Mouse (Mus musculus) right cerebral cortex, adult 2 months (tissue): ENCODE results near the gene Urb2.

Source experiments
- DNase-seq, 2 experiments: peaks; one replicate each; pipeline ENCODE4 v3.0.0; 2021 to 2022; ENCODE audit warnings: low spot score in 2 of 2

The Urb2 gene

DNA sequence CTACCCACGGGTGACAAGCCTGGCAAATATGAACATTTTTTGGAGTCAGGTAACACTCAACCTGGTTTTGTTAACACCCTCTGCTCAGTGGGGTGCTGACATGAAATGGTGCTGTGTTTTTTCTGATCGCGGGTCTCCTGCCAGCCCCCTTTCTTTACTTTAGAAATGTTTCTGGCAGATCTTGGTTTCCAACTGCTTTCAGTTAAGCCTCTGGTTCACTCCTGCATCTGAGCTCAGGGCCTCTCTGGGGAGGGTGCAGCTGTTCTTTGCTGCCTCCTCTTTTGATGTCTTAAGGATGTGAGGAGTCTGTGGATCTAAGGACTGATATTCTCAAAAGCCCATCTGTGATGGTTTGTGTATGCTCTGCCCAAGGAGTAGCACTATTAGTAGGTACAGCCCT, 55.1 kb downstream of the Urb2 start:
- no peak for DNase-seq

DNA sequence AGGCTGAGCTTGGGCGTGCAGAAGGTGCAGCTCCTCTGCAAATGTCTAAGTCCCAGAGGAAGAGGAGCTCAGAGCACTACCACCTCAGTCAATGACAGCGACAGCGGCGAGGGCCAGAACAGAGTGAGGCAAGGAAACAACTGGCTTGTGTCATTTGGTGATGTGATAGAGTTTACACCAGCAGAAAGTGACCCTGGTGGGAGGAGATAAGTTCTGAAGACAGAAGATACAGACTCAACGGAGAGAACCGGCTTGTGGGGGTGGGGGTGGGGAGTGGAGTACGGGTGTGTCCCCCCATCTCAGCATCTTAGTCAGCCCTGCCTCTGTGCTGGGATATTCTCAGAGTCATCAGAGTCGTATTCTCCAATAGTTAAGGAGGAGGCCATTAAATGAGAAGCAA, 56.1 kb downstream of the Urb2 start:
- DNase-seq = no peak

DNA sequence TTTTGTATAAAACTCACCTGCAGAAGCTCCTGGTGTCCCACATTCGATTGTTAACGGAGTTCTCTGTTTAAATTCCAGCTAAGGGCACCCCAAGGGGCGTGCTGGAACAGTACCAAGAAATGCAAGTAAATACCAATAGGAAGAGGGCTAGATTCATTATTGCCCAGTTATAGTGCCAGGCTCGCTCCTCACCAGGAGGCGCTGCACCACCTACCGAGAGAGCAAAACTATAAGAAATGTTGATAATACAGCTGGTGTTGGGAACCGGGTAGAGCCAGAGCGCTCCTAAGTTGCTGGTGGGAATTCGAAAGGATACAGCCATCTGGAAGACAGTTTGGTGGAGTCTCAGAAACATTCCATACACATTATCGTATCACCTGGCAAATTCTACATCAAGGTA, 56.7 kb downstream of the Urb2 start:
- no peak for DNase-seq

DNA sequence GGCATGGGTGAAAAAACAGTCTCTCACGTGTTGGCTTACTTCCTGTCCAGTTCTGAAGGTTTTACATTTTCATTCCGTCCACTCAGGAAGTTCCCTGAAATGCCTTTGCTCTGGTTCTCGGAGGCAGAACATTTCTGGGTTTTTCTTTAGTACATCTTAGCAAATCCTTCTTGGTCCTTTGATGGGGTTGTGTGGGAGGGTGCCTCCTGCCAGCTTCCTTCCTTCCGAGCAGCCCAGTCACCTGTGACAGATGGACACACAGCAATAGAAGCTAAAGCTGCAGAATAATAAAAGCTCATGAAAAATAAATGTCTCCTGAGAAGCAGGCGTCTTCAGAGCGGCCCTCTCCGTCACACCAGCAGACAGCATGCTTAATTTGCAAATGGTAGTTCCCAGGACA, 57.7 kb downstream of the Urb2 start:
- peak; percentile 26 to 51 for DNase-seq

DNA sequence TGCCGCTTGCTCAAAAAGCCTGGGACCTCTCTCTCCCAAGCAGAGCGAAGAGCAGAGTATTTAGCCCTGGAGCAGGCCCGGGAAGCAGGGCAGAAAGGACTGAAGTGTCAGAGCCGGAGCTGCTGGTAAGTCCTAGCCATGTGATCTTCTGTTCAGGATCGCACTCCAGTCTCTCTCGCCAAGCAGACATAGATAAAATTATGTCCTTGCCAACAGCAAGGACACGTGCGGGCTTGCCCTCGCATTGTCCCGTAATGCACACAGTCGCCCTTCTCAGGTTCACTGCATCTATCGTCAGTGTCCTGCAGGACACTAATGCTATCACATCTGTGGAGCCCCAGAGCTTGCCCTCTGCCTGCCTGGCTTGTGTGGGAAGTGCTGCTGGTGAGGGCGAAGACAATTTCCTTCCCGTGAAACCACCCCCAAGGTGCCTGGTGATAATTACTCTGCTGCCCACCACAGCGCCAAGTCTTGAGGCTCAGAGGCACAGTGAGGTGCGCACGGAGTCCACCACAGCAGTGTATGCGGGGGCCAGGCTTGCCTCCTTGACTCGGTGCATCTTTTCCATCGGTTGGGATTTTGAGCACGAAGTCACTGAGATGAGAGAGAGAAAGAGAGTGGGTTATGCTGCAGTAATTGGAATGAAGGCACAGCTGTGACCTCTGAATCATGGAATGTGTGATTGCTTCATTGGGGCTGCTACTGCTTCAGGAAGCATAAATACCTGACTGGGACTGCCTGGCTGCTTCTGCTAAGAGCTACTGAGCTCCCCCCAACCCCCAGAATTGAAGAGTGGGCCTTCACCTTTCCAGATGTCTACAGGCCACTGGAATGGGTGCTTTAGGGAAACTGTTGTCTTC, 59.4 kb downstream of the Urb2 start:
- peak; percentile 38 to 47 for DNase-seq

DNA sequence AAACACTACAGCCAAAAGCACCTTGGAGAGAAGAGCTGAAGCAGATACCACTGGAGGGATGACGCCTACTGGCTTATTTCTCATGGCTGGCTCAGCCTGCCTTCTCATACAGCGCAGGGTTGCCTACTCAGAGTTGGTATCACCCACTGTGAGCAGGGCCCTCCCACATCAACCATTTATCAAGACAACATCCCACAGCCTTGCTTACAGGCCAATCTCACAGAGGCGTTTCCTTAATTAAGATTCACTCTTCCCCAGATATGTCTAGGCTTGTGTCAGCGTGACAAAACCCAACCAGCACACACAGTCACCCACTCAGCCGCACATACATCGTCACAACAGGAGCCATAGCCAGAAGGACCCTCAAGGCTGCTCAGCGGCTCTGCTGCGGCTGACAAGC, 61.3 kb downstream of the Urb2 start:
- peak; percentile 58 to 64 for DNase-seq

DNA sequence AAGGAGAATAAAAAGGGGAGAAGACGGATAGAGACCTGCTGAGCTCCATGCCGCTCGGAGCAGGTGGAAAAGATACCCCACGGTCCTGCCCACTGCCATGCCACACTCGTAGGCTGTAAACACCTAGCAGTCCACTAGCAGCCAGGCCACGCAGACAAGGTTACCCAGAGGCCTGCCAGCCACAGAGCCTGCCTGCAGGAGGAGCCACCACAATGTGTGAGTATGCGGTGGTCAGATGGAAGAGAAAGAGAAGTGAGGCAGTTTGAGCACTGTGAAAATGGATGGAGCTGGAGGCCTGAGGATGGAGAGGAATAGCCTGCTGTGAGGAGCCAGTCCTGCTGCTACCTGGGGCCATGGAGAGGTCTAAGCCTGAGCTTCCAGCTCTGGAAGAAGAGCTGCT, 62.3 kb downstream of the Urb2 start:
- DNase-seq = no peak

DNA sequence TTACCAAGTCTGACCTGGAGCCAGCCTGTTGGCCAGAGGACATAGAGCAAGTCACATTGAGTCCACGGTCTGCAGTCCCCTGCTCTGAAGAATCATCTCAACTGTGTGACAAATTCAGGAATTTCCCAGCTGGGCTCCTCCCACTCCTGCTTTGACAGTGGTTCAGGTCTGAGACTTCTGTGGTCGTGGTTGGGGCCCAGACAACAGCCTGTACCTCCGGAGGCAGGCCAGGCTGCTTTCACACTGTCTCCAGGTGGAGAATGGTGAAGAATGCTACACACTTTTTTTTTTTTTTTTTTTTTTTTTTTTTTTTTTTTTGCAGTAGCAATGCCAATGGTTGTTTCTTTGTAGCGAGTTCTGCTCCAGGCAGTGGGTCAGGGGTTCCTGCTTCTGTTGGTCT, 64.4 kb downstream of the Urb2 start:
- DNase-seq = no peak

DNA sequence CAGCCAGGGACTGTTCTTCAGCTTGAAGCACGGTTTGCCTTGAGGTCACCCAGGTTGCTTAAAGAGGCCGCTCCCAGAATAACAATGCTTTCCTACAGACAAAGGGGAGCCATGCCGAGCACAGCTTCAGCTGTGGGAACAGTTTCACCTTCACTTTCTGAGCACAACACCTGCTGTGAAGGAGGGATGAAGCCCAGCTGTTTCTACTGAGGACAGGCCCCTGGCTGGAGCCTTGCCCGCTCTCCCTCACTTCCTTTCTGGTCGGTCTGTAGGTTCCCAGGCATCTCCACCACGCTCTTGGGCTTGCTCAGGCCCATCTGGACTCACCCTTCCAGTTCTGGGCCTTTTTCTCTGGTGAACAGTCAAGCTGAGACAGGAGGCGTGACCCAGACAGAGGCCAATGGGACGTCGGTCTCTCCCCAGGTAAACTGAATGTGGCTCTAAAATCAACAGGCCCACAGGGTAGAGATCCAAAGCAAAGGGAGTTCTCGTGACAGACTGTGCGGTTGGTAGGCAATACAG, 66.8 kb downstream of the Urb2 start:
- no peak for DNase-seq

DNA sequence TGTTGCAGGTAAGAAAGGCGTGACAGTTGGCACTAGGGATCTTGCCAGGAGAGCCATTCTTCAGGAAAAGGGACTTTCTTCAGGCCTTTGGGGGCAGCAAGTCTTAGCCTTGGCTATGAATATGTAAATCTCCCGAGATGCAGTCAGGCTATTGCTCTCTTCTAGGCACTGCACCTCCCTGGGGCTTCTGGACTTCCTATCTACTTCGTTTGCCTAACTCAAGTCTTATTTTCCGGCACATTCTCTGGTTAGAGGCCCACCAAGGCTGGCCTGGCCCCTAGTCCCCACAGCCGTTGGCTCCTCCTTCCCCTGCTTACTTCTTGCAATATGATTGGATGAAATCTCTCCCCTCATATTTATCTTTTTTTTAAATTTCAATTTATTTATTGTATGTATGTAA, 67.7 kb downstream of the Urb2 start:
- DNase-seq = no peak

DNA sequence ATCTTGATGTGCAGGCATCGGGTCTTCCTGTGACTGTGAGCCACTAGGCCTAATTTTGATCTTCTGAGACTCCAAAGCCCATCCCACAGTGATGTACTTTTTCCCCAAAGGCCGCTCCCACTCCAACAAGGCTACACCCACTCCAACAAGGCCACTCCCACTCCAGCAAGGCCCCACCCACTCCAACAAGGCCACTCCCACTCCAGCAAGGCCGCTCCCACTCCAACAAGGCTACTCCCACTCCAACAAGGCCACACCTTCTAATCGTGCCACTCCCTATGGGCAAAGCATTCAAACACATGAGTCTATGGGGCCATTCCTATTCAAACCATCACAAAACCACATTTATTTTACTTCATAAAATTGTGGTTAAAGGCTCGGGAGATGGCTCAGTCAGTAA, 69.2 kb downstream of the Urb2 start:
- DNase-seq = no peak
